Comparison of ENCODE assay signal across 8 mouse cellular contexts in the genomic region with DNA sequence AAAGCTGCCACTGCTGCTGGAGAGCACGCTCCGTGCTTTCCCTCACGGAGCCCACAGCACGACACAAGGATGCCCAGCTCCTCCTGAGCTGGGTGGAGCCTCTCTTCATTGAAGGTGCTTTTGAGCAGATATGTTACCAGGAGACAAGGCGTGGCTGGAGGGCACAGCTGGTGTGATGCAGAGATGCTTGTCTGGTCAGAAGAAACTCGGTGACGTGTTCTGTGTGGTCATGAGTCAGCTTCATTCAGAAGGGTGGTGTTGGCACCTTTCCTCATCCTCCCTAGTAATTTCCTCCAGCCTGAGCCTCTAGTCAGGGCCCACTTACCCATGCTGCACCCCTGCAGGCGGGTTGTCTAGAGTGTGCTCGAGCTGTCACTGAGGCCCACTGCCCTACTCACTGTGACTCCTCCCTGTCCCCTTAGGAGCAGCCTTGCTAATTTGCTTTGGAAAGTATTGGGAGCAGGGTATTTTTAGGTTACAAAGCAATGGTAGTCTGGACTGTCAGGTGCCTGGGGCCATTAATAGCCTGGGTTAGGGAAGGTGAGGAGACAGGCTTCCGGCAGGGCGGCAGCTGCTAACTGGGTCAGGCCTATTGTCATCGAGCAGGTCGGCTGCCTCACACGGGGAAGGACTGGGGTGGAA. TPM values are rescaled to one million over a fixed set of nuclear protein-coding genes. Genes with fewer than 3 reads are reported as not detected.
DNase-seq lines count a peak whose midpoint lies in the region; ATAC-seq and TF ChIP-seq lines count a peak whose summit lies in the region.

No protein-coding gene starts in this region.

- H3K27me3 ChIP-seq in midbrain, embryonic 10.5 days (ENCODE audit: low read depth, poor library complexity, severe bottlenecking): no peaks in the 10 kb centered on the region
- H3K27me3 ChIP-seq in midbrain, embryonic 15.5 days (replicated peaks): no peaks in the 10 kb centered on the region
- no peaks in the 10 kb centered on the region for H3K27me3 ChIP-seq in cerebellum, adult 2 months (ENCODE audit: control insufficient read depth, insufficient read depth, low read length)
- no peaks in the 10 kb centered on the region for H3K27me3 ChIP-seq in heart, embryonic 14.5 days (ENCODE audit: control insufficient read depth, insufficient read depth, low read length)
- no peaks in the 10 kb centered on the region for H3K27me3 ChIP-seq in thymus, adult 2 months (ENCODE audit: control insufficient read depth, insufficient read depth, low read length)

- no peak for TF ChIP-seq CTCF in cerebellum, adult 2 months (IDR thresholded peaks at IDR 0.05; ENCODE audit: borderline replicate concordance, insufficient read depth, low read depth, low read length)
- TF ChIP-seq CTCF in thymus, adult 2 months (IDR thresholded peaks at IDR 0.05; ENCODE audit: borderline replicate concordance, control insufficient read depth, extremely low read depth, insufficient read depth, low read length, poor library complexity): no peak

- 0 out of 2 replicates have a peak overlapping the region, but pooled peaks have one; percentile 9 for H3K27ac ChIP-seq in midbrain, embryonic 10.5 days (replicated peaks)
- H3K27ac ChIP-seq in midbrain, embryonic 15.5 days: no peak overlapping the region
- H3K27ac ChIP-seq in cerebellum, adult 2 months (ENCODE audit: insufficient read depth, low read length): peak overlapping the region; percentile 77
- H3K27ac ChIP-seq in heart, embryonic 14.5 days (replicated peaks in 1 of 2; ENCODE audit: control insufficient read depth in 1 of 2, insufficient read depth in 1 of 2, low read depth in 2 of 2, low read length in 2 of 2): peak overlapping the region; percentile 75 to 91
- H3K27ac ChIP-seq in thymus, adult 2 months (ENCODE audit: control insufficient read depth, insufficient read depth, low read length): no peak overlapping the region

- no peak for TF ChIP-seq POLR2A in cerebellum, adult 2 months (IDR thresholded peaks at IDR 0.05; ENCODE audit: borderline replicate concordance, insufficient read depth, low read length)
- TF ChIP-seq POLR2A in thymus, adult 2 months (IDR thresholded peaks at IDR 0.05; ENCODE audit: control insufficient read depth, extremely low read depth, insufficient read depth, low read length, poor library complexity): no peak

- DNase-seq in midbrain, embryonic 10.5 days (ENCODE audit: low spot score): no peak
- DNase-seq in cerebellum, adult 2 months: peak; percentile 61 to 70
- no peak for DNase-seq in kidney, postnatal 36 days
- no peak for DNase-seq in thymus, adult 2 months
- no peak for DNase-seq in embryo, embryonic 11 days

- H3K9ac ChIP-seq in midbrain, embryonic 15.5 days: no peak overlapping the region
- peak overlapping the region; percentile 30; the same call in 1 of the 2 replicates for H3K9ac ChIP-seq in heart, embryonic 14.5 days (ENCODE audit: low read length)

- H3K36me3 ChIP-seq in midbrain, embryonic 10.5 days: peaks cover 22% of the 10 kb centered on the region
- H3K36me3 ChIP-seq in midbrain, embryonic 15.5 days (replicated peaks): no peaks in the 10 kb centered on the region
- peaks cover 11% of the 10 kb centered on the region; the same call in 1 of the 2 replicates for H3K36me3 ChIP-seq in heart, embryonic 14.5 days (ENCODE audit: control insufficient read depth, insufficient read depth, low read length)
- H3K36me3 ChIP-seq in thymus, adult 2 months (ENCODE audit: control insufficient read depth, insufficient read depth, low read length): no peaks in the 10 kb centered on the region

- no peak overlapping the region for H3K4me2 ChIP-seq in midbrain, embryonic 15.5 days
- H3K4me2 ChIP-seq in heart, embryonic 14.5 days (ENCODE audit: low read length): peak overlapping the region; percentile 2; the same call in 1 of the 2 replicates

- WGBS in midbrain, embryonic 10.5 days: 91% methylated on average over 14 of the region's 14 CpGs
- WGBS in midbrain, embryonic 15.5 days: 80% methylated on average over 14 of the region's 14 CpGs
- 17% methylated on average over 14 of the region's 14 CpGs for WGBS in cerebellum, adult 2 months
- 33% methylated on average over 14 of the region's 14 CpGs for WGBS in heart, embryonic 14.5 days
- WGBS in thymus, adult 2 months: 75% methylated on average over 14 of the region's 14 CpGs

- no peak overlapping the region for H3K4me3 ChIP-seq in midbrain, embryonic 10.5 days
- no peak overlapping the region for H3K4me3 ChIP-seq in midbrain, embryonic 15.5 days
- H3K4me3 ChIP-seq in cerebellum, adult 2 months (replicated peaks; ENCODE audit: insufficient read depth, low read depth, low read length): no peak overlapping the region
- no peak overlapping the region for H3K4me3 ChIP-seq in heart, embryonic 14.5 days (ENCODE audit: control insufficient read depth in 1 of 2, insufficient read depth in 1 of 2, low read depth in 1 of 2, low read length in 2 of 2)
- H3K4me3 ChIP-seq in thymus, adult 2 months (ENCODE audit: control insufficient read depth, insufficient read depth, low read length): no peak overlapping the region

- H3K9me3 ChIP-seq in midbrain, embryonic 10.5 days (replicated peaks): no peaks in the 10 kb centered on the region
- no peaks in the 10 kb centered on the region for H3K9me3 ChIP-seq in midbrain, embryonic 15.5 days
- no peaks in the 10 kb centered on the region for H3K9me3 ChIP-seq in heart, embryonic 14.5 days (ENCODE audit: control insufficient read depth, low read length)

- H3K4me1 ChIP-seq in midbrain, embryonic 10.5 days: no peaks in the 10 kb centered on the region
- H3K4me1 ChIP-seq in midbrain, embryonic 15.5 days: peaks cover 9% of the 10 kb centered on the region; the same call in 1 of the 2 replicates
- H3K4me1 ChIP-seq in cerebellum, adult 2 months (ENCODE audit: control insufficient read depth, insufficient read depth, low read length): peaks cover 30% of the 10 kb centered on the region
- peaks cover 36 to 42% of the 10 kb centered on the region in 2 experiments for H3K4me1 ChIP-seq in heart, embryonic 14.5 days (ENCODE audit: control insufficient read depth in 2 of 2, insufficient read depth in 2 of 2, low read length in 2 of 2)
- no peaks in the 10 kb centered on the region for H3K4me1 ChIP-seq in thymus, adult 2 months (replicated peaks; ENCODE audit: control insufficient read depth, insufficient read depth, low read length)

- ATAC-seq in midbrain, embryonic 15.5 days (replicated peaks): no peak
- peak; percentile 72 for ATAC-seq in heart, embryonic 14.5 days (ENCODE audit: insufficient number of reproducible peaks, insufficient read depth, low FRiP score, low read depth)
- ATAC-seq in megakaryocyte-erythroid progenitor cell, adult 5-6 weeks (replicated peaks; ENCODE audit: low FRiP score, low TSS enrichment, poor library complexity, severe bottlenecking): peak; percentile 96

RNA-seq across cellular contexts. Expression of a gene that starts 33.8 kb away (rescaled TPM):
- polyA plus RNA-seq in midbrain, embryonic 10.5 days (2016; fragmentation: Nextera tagmentation; extraction: Ambion mirVana): 378 and 386 TPM in 2 replicates
- 389 and 397 TPM in 2 replicates for polyA plus RNA-seq in midbrain, embryonic 15.5 days (2015; fragmentation: Nextera tagmentation; extraction: Ambion mirVana)
- 557 and 572 TPM in 2 replicates for polyA plus RNA-seq in cerebellum, adult 2 months (2012; rRNA removed)
- 407 and 410 TPM in 2 replicates for polyA plus RNA-seq in heart, embryonic 14.5 days (2014; fragmentation: Nextera tagmentation; extraction: Ambion mirVana)
- 140 and 211 TPM in 2 replicates for total RNA-seq in megakaryocyte-erythroid progenitor cell, adult 5-6 weeks (2014; fragmentation: Nextera tagmentation)
- total RNA-seq in megakaryocyte-erythroid progenitor cell, adult 5-6 weeks (2017): 64.1 and 110 TPM in 2 replicates
- 274 and 275 TPM in 2 replicates for polyA plus RNA-seq in thymus, adult 2 months (2012; rRNA removed)

Comparison
In these comparisons a context has a peak if more than half of its experiments do, and no peak if none do; other contexts are left out.
1. H3K27ac ChIP-seq: peak in midbrain, embryonic 10.5 days (single experiment), cerebellum, adult 2 months (single experiment) and heart, embryonic 14.5 days (2 of 2); none in midbrain, embryonic 15.5 days (single experiment) and thymus, adult 2 months (single experiment).
2. DNase-seq: peak in cerebellum, adult 2 months (2 of 2); none in midbrain, embryonic 10.5 days (single experiment), kidney, postnatal 36 days (0 of 2), thymus, adult 2 months (single experiment) and embryo, embryonic 11 days (single experiment).